In the genomic region with DNA sequence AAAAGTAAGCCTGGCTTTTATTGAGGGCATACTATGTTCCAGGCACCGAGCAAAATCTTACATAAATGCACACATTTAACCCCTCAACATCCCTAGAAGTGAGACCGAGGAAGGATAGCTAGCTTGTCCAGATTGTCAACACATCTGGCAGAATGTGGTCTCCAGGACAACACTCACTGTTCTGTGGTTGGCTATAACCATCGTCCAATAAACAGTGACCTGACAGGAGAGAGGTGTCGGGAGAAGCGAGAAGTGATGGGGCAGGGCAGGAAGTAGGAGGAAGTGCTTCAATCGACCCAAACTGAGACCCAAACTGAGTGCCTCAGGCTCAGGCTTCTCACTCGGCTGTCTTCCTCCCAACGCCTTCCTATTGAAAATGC, we compare ENCODE assay signal across 7 mouse cellular contexts.
A peak's percentile ranks its signal among the peaks of the same experiment; 100 is the strongest.
DNase-seq lines count a peak whose midpoint lies in the region; ATAC-seq and TF ChIP-seq lines count a peak whose summit lies in the region.

No protein-coding gene starts in this region.

- H3K27ac ChIP-seq in liver, adult 2 months (replicated peaks; ENCODE audit: insufficient read depth, low read depth, low read length): peak overlapping the region; percentile 93
- H3K27ac ChIP-seq in forebrain, embryonic 16.5 days (ENCODE audit: low read length): no peak overlapping the region

- no peak for DNase-seq in liver, adult 2 months (ENCODE audit: extremely low read depth, low read depth, low spot score)
- DNase-seq in liver: no peak
- DNase-seq in ZHBTc4 (ENCODE audit: low read depth, low spot score): peak; percentile 47
- DNase-seq in induced T-regulatory cell, adult 2 months (ENCODE audit: low read depth): peak; percentile 69
- DNase-seq in lung, postnatal 36 days: peak; percentile 47
- DNase-seq in cerebellum, adult 11-12 months: no peak

- no peak overlapping the region for H3K9ac ChIP-seq in liver, adult 2 months (ENCODE audit: low read depth, low read length)
- H3K9ac ChIP-seq in forebrain, embryonic 16.5 days (replicated peaks; ENCODE audit: low read depth, low read length): no peak overlapping the region

- WGBS in liver, adult 2 months: 78% methylated on average over 8 of the region's 8 CpGs
- 76% methylated on average over 8 of the region's 8 CpGs for WGBS in forebrain, embryonic 16.5 days

- H3K4me3 ChIP-seq in liver, adult 2 months (ENCODE audit: insufficient read depth, low read depth, low read length): no peak overlapping the region
- H3K4me3 ChIP-seq in forebrain, embryonic 16.5 days (replicated peaks; ENCODE audit: low read length): no peak overlapping the region

- peaks cover 17% of the 10 kb centered on the region for H3K4me1 ChIP-seq in liver, adult 2 months (ENCODE audit: control insufficient read depth, insufficient read depth, low read length)
- no peaks in the 10 kb centered on the region for H3K4me1 ChIP-seq in forebrain, embryonic 16.5 days (replicated peaks; ENCODE audit: control insufficient read depth, insufficient read depth, low read length)

- no peaks in the 10 kb centered on the region for H3K27me3 ChIP-seq in liver, adult 2 months (ENCODE audit: control insufficient read depth, insufficient read depth, low read length)
- no peaks in the 10 kb centered on the region for H3K27me3 ChIP-seq in forebrain, embryonic 16.5 days (replicated peaks; ENCODE audit: control insufficient read depth, insufficient read depth, low read length)

- ATAC-seq in forebrain, embryonic 16.5 days: no peak

- no peak overlapping the region for H3K4me2 ChIP-seq in forebrain, embryonic 16.5 days (ENCODE audit: low read length)

- TF ChIP-seq POLR2A in liver, adult 2 months (IDR thresholded peaks at IDR 0.05; ENCODE audit: extremely low read depth, insufficient read depth, low read length): no peak

- H3K9me3 ChIP-seq in forebrain, embryonic 16.5 days (ENCODE audit: control insufficient read depth, low read length): no peaks in the 10 kb centered on the region

- no peak for TF ChIP-seq CTCF in liver, adult 2 months (IDR thresholded peaks at IDR 0.05; ENCODE audit: low read depth, low read length)

- H3K36me3 ChIP-seq in liver, adult 2 months (ENCODE audit: control insufficient read depth, insufficient read depth, low read length): no peaks in the 10 kb centered on the region
- H3K36me3 ChIP-seq in forebrain, embryonic 16.5 days (ENCODE audit: control insufficient read depth, insufficient read depth): no peaks in the 10 kb centered on the region

- no peaks in the 10 kb centered on the region for H3K79me2 ChIP-seq in liver, adult 2 months (ENCODE audit: control insufficient read depth, insufficient read depth, low read length)

Comparison
In these comparisons a context has a peak if more than half of its experiments do, and no peak if none do; other contexts are left out.
1. DNase-seq: peak in ZHBTc4 (single experiment), induced T-regulatory cell, adult 2 months (single experiment) and lung, postnatal 36 days (single experiment); none in liver, adult 2 months (single experiment), liver (single experiment) and cerebellum, adult 11-12 months (single experiment).